Mouse (Mus musculus): ENCODE data around the gene Pparg.

The Pparg gene

DNA sequence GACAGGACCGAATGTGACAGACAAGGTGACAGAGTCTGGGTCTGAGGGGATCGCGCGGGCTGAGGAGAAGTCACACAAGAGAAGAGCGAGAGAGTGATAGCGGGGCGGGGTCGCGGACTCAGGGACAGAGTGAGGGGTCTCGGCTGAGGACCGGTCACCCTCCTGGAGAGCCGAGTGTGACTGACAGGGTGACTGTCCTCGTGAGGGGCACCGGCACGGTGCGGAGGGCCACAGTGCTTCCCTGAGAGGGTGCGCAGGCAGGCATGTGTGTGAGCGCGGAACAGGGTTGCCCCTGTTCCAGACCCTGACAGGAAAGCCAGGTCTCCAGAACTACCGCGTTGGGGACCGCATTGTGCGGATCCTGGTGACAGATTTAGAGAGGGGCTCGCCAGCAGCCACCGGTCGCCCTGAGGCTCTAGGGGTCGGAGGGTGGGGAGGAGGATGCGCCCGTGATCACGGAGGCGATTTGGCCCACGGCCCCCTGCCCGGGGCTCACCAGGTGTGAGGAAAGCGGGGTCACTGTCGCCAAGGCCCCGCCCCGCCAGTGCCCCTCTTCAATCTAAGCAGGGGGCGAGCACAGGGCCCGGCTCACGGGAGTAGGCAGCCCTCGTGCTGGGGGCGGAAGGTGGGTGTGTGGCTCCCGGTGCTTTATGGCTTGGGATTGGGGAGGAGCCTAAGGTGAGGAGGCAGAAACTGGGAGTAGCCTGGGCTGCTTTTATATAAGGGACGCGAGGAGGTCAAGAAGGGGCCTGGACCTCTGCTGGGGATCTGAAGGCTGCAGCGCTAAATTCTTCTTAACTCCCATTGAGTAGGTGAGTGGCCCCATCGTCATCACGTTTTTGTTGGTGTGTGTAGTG is 1.1 kb downstream of the Pparg start:
- DNase-seq (ENCODE audit: low spot score in 2 of 2): peak in 1 of 2 experiments; percentile 14

DNA sequence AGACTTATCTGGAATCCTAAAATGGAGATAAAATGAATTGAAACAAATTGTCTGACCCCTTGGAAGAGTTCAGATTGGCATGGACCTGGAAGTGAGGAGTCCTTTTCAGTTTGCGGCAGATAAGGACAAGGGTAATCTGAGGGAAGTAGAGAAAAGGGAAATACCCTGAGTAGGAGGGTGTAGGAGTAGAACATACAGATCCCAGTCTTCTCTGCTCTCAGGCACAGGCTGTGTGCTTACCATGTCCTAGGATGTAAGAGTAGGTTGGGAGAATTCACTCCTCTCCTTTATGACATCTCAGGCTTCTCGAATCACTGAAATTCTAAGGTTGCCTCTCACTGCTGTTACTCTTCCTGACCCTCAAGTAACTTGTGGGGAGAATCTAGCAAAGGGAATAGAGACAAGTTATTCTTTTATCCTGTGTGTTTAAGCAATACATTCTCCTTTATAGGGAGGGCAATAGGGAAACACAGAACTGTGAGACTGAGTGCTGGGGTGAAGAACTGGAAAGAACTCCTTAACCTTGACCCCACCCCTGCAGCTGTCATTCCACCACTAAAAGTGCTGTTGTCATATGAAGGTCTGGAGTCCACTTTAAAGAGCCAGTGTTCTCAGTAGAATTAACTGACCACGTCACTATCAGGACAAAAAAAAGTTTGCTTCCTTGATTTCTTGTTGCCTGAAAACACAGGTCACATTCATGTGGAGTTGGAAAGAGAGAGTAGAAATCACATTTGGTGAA is 6.3 kb downstream of the Pparg start:
- DNase-seq (ENCODE audit: low spot score in 2 of 2): no peak

DNA sequence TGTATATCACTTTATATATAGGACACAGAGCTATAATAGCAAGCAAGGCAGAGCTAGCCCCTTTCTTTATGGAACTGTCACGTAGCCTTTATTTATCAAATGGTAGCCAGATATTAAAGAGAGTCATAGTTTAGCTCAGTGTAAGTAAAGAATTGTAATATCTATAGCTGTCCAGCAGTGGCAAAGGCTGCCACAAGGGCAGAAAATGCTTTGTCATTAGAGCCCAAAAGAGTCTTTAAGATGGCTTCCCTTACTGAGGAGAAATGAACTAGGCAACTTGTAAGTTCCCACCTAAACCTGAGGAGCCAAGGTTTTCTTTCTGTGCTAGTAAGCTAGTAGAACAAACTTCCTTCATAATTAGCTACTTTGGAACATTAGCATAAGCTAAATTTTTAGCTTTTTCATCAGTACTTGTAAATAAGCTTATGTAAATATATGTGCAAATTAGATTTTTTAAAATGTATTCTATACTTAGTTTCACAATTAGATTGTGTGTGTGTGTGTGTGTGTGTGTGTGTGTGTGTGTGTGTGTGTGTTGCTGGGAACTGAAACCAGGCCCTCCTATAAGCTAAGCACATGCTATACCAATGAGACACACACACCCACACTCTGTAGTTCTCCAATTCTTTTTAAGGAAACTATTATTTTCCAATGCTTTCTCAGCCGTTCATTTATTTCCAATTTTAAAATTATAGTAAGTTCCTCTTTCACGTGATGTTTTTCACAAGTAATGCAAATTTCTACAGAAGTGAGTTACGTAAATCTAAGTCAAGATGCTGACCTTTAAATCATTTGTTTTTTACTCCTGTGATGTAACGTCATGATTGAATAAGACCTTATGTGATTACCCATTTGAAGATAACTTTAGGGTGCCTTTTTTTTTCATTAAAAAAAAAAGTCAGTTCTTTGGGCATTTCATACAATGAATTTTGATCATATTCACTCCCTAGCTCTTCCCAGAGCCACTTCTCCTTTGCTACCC is 14.4 kb downstream of the Pparg start:
- DNase-seq (ENCODE audit: low spot score in 2 of 2): no peak

DNA sequence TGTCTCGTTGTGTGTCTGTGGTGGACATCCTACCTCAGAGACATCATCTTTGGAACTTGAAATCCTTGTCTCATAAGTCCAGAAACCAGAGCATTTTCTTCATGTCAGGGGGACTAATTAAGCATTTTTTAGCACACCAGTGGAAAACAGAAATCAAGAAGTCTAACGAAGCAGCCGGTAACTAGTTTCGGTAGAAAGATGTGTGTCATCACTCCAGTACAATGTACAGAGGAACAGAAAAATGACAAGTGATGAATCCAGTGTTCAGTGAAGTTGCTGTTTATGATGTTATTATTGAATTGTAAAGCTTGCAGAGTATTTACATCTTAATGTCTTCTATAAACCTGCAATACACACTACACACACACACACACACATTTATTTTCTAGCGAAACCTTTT is 19.8 kb downstream of the Pparg start:
- no peak for DNase-seq (ENCODE audit: low spot score in 2 of 2)

DNA sequence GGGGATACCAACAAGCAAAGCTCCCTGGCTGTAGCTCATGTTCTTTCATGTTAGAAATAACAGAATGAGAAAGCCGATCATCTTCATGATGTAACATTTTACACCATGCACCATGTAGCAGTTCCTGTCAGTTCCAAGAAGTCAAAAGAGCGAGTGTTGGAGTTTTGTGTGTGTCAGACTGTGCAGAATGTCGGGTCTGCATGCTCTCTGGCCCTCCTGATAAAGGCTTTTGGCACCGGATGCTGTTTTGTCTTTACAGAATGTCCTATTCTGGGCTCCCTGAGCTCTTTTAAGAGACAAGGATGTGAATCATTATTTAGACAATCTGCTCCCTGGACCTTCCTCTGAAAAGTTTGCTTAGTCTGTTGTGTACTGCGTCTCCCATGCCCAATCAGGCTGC is 22.0 kb downstream of the Pparg start:
- no peak for DNase-seq (ENCODE audit: low spot score in 2 of 2)

DNA sequence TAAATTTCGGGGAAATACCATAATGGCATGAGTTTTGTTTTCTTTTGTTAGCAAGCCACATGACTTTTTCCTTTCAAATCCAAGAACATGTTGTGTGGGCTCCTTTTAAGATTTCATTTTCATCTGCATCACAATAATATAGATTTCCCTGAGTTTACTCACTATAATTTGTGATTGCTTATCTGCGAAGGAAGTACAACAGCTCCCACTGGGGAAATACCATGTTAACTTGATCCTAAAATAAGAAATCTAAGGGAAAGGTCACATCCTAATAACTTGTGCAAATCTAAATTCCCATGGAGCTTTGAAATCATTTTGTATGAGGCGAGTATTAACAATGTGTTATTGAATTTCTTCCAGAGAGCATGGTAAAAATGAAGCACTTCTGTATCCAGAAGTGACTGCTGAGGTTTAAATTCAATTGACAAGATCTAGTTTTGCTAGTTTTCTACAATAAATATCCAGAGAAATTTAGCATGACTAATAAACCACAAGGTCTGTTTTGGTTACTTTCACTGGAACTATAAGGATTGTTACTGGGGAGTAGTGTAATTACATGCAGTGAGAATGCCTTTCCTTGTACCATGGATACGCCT is 29.3 kb downstream of the Pparg start:
- no peak for DNase-seq (ENCODE audit: low spot score in 2 of 2)

DNA sequence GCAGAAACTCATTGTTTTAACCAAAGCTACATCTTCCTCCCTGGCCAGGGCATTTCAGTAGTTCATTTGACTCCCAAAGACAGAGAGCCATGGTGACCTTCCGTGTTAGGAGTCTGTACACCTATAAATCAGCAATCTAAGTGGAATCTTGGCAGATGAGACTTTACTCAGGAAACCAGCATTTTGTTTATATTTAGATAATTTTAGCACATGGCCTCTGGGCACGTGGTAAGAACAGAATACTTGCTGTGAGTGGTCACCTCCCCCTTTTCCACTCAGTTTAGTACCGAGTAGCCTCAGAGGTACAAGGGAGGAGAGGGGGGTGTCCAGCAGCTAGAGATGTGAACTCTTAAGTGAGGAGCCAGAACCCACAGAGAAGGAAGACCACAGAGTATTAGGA is 36.2 kb downstream of the Pparg start:
- DNase-seq (ENCODE audit: low spot score in 2 of 2): no peak

DNA sequence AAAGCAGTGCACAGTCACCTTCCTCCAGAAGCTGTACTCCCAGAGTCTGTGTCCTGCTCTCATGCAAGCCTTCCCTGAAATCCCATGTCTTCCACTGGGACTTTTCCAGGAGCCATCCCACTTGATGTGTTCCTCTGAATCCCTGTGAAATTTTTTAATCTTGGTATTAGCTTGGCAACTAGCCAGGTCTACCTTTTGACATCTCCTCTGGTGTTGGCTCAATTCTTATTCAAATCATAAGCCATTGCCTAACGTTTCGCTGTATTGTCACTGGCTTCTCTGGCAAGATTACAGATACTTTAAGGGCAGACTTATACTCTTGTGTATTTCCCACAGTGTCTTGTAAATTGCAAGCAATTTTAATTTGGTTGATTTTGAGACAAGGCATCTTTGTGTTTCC is 43.6 kb downstream of the Pparg start:
- no peak for DNase-seq (ENCODE audit: low spot score in 2 of 2)

DNA sequence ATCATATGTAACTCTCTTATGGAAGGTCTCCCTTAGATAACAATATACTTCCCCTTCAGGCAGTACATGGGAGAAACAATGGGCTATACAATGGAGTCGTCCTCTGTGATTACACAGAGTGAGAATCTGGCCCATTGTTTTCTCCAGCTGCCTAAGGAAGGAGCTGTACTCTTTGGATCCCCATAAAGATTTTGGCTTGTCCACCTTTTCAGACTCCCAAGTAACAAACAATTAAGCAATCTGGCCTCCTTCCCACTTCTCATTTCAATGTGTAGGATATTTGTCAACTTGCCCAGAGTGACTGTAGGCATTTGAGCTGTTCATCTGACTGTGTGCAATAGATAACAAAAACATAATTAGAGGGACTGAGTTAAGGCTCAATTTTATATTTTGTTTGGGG is 50.7 kb downstream of the Pparg start:
- no peak for DNase-seq (ENCODE audit: low spot score in 2 of 2)

DNA sequence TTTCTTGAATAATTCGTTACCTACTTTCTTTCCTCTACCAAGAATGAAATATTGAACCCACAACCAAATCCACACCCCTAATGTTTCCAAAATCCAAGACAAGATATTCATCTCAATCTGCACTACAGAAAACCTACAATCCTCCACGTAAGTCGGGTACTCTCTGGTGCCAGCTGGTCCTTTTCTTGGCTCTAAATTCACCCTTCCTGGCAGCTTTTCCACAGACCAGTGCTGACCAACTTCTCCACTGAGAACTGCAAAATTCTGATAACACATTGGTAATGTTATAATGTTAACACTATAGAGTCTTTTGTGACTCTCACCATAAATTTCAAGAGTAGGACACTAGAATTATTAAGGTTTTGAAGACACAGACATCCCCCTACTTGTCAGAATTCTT is 57.4 kb downstream of the Pparg start:
- DNase-seq (ENCODE audit: low spot score in 2 of 2): no peak

DNA sequence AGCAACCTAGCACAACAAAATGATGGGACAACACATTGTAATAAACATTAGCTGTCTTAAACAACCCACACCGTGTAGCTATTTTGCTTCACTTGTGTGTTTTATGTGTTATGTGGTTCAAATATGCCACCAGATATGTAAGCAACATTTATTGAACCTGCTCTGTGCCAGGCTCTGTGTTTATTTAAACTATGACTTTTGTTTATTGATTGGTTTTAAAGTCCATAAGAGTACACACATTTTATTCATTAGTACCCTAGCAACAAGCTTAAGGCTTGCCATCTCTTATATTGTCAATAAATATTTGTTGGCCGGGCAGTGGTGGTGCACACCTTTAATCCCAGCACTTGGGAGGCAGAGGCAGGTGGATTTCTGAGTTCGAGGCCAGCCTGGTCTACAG is 58.2 kb downstream of the Pparg start:
- no peak for DNase-seq (ENCODE audit: low spot score in 2 of 2)

DNA sequence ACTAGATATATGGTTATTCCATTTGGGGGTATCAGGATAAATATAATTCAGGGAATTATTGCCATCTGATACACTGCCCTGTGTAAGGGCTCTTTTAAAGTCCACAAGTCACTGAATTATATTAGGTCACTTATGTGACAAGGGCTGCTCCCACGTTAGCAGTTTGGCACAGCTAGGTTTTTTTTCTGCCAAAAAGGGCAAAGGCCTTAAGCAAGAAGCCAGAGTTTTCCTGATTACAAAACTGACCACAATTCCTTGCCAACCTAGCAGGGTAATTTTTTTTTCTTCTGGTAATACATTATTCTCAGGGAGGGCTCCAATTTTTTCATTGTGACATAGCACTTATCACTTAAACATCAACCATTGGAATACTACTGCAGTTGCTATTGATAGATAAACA is 60.2 kb downstream of the Pparg start:
- no peak for DNase-seq (ENCODE audit: low spot score in 2 of 2)

DNA sequence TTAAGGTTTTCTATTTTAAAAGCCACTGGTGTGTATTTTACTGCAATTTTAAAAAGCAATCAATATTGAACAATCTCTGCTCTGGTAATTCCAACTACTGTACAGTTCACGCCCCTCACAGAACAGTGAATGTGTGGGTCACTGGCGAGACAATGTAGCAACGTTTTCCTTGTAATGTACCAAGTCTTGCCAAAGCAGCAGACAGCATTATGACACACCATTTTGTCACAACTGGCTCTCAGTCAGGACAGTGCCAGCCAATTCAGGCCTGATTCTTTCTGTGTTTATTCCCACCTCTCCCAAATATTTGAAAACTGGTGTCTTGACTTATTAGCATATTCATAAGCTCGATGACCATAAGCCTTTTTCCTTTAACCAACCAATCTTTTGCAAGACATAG is 60.9 kb downstream of the Pparg start:
- DNase-seq (ENCODE audit: low spot score in 2 of 2): no peak

DNA sequence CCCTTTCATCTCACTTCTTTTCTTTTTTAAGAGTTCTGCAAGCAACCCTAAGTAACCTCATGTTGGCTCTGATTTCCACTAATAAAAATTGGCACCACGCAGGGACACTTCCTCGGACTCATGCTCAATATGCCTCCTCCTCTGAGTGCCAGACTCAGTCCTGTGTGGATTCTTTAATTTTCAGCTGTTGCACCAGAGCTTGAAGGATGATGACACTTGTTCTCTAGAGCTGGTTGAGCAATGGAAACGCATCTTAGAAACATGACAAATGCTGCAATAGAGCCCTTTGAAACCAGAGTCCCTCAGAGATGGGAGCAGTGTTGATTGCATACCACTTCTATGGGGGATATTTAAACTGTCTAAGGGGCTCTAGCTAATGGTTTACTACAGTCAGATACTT is 63.7 kb downstream of the Pparg start:
- DNase-seq (ENCODE audit: low spot score in 2 of 2): no peak

DNA sequence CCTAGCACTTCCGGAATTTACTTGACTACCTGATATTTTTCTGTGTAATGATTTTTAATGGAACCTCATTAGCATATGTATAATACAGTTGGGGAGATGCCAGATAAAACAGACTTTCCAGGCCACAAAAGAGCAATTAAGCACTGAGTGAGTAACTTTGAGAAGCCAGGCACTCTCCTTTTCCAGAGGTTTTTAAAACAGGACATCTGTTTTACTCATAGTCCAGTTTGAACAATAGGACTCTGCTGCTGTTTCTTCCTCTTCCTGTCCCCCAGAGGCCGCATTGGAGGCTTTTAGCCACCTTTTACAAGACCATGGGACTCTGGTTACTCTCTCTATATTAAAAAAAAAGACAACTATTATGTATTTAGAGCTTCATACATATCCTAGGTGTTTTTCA is 72.0 kb downstream of the Pparg start:
- no peak for DNase-seq (ENCODE audit: low spot score in 2 of 2)

DNA sequence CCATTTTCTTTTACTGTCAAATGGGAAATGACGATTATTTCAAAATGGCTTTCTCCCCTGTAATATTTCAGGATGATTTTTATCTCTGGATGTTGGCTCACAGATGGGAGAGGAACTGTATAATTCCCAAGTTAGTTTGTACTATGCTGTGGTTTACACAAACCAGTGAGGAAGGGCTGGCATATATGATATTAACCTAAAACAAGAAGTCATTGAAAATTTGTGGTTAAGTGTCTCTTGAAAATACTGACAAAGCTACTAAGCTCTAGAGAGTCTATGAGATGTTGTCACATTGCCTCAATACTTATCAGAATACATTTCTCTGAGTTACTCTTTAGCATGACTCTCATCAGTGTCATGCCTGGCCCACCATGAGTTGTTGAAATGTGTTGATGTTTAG is 73.3 kb downstream of the Pparg start:
- no peak for DNase-seq (ENCODE audit: low spot score in 2 of 2)

DNA sequence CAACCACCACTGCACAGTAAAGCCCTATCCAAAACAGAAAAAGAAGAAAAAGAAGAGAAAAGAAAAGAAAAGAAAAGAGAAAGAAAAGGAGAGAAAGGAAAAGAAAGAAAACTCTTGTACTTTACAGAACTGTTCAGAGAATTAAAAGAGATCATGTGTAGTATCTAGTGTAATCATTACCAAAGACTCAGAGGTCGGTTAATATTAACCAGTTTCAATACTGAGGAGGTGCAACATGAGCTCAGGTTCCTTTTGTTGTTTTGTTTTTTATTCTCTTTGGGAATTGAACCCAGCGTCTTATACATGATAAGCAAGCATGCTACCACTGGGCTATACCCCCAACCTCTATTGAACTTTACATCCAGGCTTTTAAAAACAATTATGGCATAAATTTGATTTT is 74.1 kb downstream of the Pparg start:
- no peak for DNase-seq (ENCODE audit: low spot score in 2 of 2)

DNA sequence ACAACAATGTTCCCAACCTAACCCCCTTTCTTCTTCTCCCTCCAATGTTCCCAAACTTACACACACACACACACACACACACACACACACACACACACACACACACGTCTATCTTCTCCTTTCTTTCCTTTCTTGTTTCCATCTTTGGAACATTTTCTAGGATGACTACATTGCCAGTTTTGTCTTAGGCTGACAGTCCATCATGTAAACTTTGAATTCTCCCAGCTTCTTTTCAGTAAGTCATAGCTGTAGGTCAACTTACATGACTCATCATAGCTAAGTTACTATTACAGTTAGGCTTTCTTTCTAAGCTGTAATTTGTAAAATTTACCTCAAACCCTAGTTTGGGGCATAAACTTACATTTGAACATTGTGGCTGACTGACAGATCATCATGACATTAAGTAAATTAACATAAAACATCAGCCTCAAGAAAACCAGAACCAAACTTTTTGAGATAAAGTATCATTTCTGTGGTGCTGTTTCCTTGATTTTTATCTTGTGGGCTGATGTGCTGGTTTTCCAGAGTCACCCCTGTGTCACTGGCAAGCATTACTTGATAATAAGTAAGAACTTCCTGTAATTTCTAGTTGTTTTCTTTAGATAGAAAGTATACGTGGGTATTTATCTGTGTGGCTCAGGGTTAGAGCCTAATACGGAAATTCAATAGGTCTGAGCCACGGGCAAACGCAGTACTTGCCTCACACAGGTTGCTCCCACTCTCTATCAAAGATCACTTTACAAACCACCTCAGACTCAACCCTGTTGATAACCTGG is 79.7 kb downstream of the Pparg start:
- DNase-seq (ENCODE audit: low spot score in 2 of 2): no peak

DNA sequence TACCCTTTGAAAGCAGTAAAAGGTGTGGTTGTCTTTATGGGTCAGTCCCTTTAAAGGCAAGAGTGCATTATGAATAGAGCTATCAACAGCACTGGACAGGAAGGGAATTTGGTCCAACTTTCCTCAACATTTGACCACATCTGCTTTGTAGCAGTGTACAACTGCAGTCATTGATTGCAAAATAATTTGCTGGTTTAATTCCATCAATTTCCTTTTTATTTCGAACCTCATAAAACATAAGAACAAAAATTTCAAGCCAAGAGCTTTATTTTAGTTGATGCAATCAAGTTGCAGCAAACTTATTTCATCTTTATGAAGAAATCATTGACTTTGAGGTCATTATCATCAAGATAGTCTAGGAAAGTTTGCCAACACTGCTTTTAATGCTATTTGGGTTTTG is 91.8 kb downstream of the Pparg start:
- no peak for DNase-seq (ENCODE audit: low spot score in 2 of 2)

DNA sequence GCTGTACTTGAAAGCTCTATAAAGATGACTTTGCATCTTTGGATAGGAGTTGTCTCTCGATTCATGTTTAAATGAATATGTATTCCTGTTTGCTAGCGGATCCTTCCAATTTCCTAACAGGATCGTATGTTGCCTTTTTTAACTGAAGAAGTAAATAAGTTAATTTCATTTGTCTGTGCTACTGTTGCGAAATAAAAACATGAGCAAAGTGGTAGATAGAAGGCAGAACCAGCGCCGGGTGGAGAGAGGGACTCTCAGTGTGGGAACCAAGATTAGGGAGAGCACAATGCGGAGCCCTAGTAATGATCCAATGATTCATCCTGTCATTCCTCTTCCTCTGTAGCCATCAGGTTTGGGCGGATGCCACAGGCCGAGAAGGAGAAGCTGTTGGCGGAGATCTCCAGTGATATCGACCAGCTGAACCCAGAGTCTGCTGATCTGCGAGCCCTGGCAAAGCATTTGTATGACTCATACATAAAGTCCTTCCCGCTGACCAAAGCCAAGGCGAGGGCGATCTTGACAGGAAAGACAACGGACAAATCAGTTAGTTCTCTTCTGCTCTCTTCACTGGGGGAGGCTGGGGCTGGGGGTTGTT is 102.1 kb downstream of the Pparg start:
- no peak for DNase-seq (ENCODE audit: low spot score in 2 of 2)

DNA sequence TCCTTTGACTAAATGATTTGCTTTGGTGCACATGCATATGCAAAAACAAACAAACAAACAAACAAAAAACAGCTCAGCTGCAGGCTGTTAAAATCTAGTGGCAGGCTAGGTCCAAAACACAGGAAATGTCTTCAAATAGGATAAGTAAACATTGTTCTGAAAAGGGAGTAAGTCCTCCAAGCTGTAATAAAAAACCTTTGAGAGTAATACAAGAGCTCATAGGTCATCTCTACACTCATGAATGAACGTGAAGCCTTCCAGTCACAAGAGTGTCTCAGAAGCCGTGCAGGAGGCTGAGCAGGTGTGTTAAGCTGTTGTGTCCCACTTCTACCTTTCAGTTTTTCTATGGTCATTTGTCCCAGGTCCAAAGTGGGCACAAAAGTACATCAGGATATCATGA is 102.6 kb downstream of the Pparg start:
- DNase-seq (ENCODE audit: low spot score in 2 of 2): no peak
